In the genomic region with DNA sequence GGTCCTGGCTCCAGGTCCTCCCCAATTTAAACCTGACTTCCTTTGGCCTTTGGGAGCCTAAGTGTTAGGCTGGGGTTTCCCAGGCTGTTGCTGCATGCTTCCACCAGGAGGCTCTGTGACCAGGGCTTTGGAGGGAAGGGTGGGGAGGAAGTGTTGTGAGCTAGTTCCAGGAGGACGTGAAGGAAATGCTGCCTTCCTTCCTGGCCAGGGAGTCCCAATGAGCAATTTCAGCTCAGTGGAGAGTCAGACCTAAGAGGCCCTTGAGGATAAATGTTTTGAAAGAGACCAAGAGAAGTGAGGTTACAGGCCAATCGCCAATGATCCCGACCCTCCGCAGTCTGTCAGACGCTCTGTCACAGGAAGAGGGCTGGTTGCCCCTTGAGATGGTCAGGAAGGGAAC, we compare ENCODE assay signal across 7 mouse cellular contexts. TPM values are rescaled to one million over a fixed set of nuclear protein-coding genes. Genes with fewer than 3 reads are reported as not detected.
DNase-seq lines count a peak whose midpoint lies in the region; ATAC-seq and TF ChIP-seq lines count a peak whose summit lies in the region.

No protein-coding gene starts in this region.

- peaks cover 5% of the 10 kb centered on the region for H3K4me1 ChIP-seq in forebrain, embryonic 15.5 days
- H3K4me1 ChIP-seq in lung, postnatal 0 days (ENCODE audit: insufficient read depth, low read depth, low read length), result no peaks in the 10 kb centered on the region

- intact Hi-C loops in heart, postnatal 36 days (cut with DNase I), result loop anchor here (1.0 to 5.0 kb wide), 4 partner anchors 29 to 339 kb away; no protein-coding TSS in a partner anchor

- H3K27ac ChIP-seq in forebrain, embryonic 15.5 days (replicated peaks), result no peak overlapping the region
- H3K27ac ChIP-seq in lung, postnatal 0 days (ENCODE audit: low read length), result peak overlapping the region; percentile 81

- H3K36me3 ChIP-seq in forebrain, embryonic 15.5 days, result no peaks in the 10 kb centered on the region
- no peaks in the 10 kb centered on the region for H3K36me3 ChIP-seq in lung, postnatal 0 days (ENCODE audit: insufficient read depth, low read length)

- no peaks in the 10 kb centered on the region for H3K9me3 ChIP-seq in forebrain, embryonic 15.5 days
- no peaks in the 10 kb centered on the region for H3K9me3 ChIP-seq in lung, postnatal 0 days (ENCODE audit: low read length)

- no peak for TF ChIP-seq EP300 in lung, postnatal 0 days (IDR thresholded peaks at IDR 0.05)

- no peak overlapping the region for H3K4me3 ChIP-seq in forebrain, embryonic 15.5 days
- H3K4me3 ChIP-seq in lung, postnatal 0 days (ENCODE audit: low read depth, low read length), result no peak overlapping the region

- DNase-seq in NIH3T3 (ENCODE audit: low read depth), result peak; percentile 75
- DNase-seq in cerebellum, adult 11-12 months, result peak; percentile 44
- DNase-seq in heart, postnatal 36 days, result peak; percentile 81 to 82
- peak; percentile 26 to 36 for DNase-seq in layer of hippocampus, adult 8-10 months (ENCODE audit: low spot score in 2 of 2)
- DNase-seq in lung, postnatal 0 days (ENCODE audit: low spot score), result peak; percentile 93
- peak; percentile 55 for DNase-seq in right cerebral cortex, postnatal 14 days

- 0 out of 2 replicates have a peak, but pooled peaks cover 3% of the 10 kb centered on the region for H3K27me3 ChIP-seq in forebrain, embryonic 15.5 days
- no peaks in the 10 kb centered on the region for H3K27me3 ChIP-seq in lung, postnatal 0 days (replicated peaks; ENCODE audit: insufficient read depth, low read length)

- H3K4me2 ChIP-seq in forebrain, embryonic 15.5 days (replicated peaks), result 0 out of 2 replicates have a peak overlapping the region, but pooled peaks have one; percentile 6
- peak overlapping the region; percentile 40 for H3K4me2 ChIP-seq in lung, postnatal 0 days (replicated peaks; ENCODE audit: low read depth, low read length)

- H3K9ac ChIP-seq in forebrain, embryonic 15.5 days (replicated peaks), result no peak overlapping the region
- H3K9ac ChIP-seq in lung, postnatal 0 days (replicated peaks; ENCODE audit: low read depth), result no peak overlapping the region

- 0 out of 2 replicates have a peak, but pooled peaks have one; percentile 17 for ATAC-seq in forebrain, embryonic 15.5 days (replicated peaks)
- peak; percentile 80 for ATAC-seq in lung, postnatal 0 days

- 33% methylated on average over 5 of the region's 5 CpGs for WGBS in forebrain, embryonic 15.5 days
- WGBS in lung, postnatal 0 days, result 6% methylated on average over 5 of the region's 5 CpGs

- peak; percentile 95 for TF ChIP-seq CTCF in lung, postnatal 0 days (IDR thresholded peaks at IDR 0.05)

RNA-seq across cellular contexts. Expression of a gene that starts 7.1 kb away (rescaled TPM):
- 107 and 109 TPM in 2 replicates for polyA plus RNA-seq in forebrain, embryonic 15.5 days (2015; fragmentation: Nextera tagmentation; extraction: Ambion mirVana)
- 100 to 1,000 TPM; 127 to 136 TPM for total RNA-seq in heart, postnatal 36 days (2021)
- 100 to 1,000 TPM; 104 to 131 (median 119) TPM for total RNA-seq in layer of hippocampus, adult 8-10 months (2022)
- 213 and 222 TPM in 2 replicates for polyA plus RNA-seq in lung, postnatal 0 days (2015; fragmentation: Nextera tagmentation; extraction: Ambion mirVana)

RNA-seq across cellular contexts. Expression of a gene that starts 29.7 kb away (rescaled TPM):
- 0.77 and 1.2 TPM in 2 replicates for polyA plus RNA-seq in forebrain, embryonic 15.5 days (2015; fragmentation: Nextera tagmentation; extraction: Ambion mirVana)
- 10 to 100 TPM; 18.0 to 19.0 TPM for total RNA-seq in heart, postnatal 36 days (2021)
- 1 to 10 TPM; 7.2 to 8.9 (median 8.4) TPM for total RNA-seq in layer of hippocampus, adult 8-10 months (2022)
- 4.0 and 4.6 TPM in 2 replicates for polyA plus RNA-seq in lung, postnatal 0 days (2015; fragmentation: Nextera tagmentation; extraction: Ambion mirVana)

RNA-seq across cellular contexts. Expression of a gene that starts 42.2 kb away (rescaled TPM):
- not detected in 2 replicates for polyA plus RNA-seq in forebrain, embryonic 15.5 days (2015; fragmentation: Nextera tagmentation; extraction: Ambion mirVana)
- total RNA-seq in heart, postnatal 36 days (2021), result not detected
- total RNA-seq in layer of hippocampus, adult 8-10 months (2022), result under 1 TPM in 1 of 4 experiments, not detected in 3; 0.19 TPM
- 0.11 and 0.13 TPM in 2 replicates for polyA plus RNA-seq in lung, postnatal 0 days (2015; fragmentation: Nextera tagmentation; extraction: Ambion mirVana)

Comparison
In these comparisons a context has a peak if more than half of its experiments do, and no peak if none do; other contexts are left out.
1. DNase-seq: peak in every context shown above with its lines; median percentile 93 in lung, postnatal 0 days; 82 in heart, postnatal 36 days; 75 in NIH3T3; 55 in right cerebral cortex, postnatal 14 days; 44 in cerebellum, adult 11-12 months; 31 in layer of hippocampus, adult 8-10 months.